Mouse (Mus musculus): ENCODE results near the gene Best1. TPM values are rescaled to one million over a fixed set of nuclear protein-coding genes. Genes with fewer than 3 reads are reported as not detected.

The Best1 gene
- polyA plus RNA-seq, 1 experiment, result 1.2 TPM

GRCm38 (mm10) chr19:10022414-10023303 is 21.2 kb upstream of the Best1 start:
- DNase-seq (ENCODE audit: low read depth), result peak; percentile 63
- TF ChIP-seq CTCF (IDR thresholded peaks at IDR 0.05; ENCODE audit: borderline replicate concordance, extremely low read depth, insufficient read depth, insufficient read length) (peak; percentile 50; the same call in 1 of the 2 replicates), POLR2A (IDR thresholded peaks at IDR 0.05; ENCODE audit: borderline replicate concordance, extremely low read depth, insufficient read depth, insufficient read length, poor library complexity, severe bottlenecking) (no peak)

- no peak for DNase-seq (ENCODE audit: low read depth)
Observed at GRCm38 (mm10) chr19:10021981-10022380, 20.5 kb upstream of the Best1 start.

DNA sequence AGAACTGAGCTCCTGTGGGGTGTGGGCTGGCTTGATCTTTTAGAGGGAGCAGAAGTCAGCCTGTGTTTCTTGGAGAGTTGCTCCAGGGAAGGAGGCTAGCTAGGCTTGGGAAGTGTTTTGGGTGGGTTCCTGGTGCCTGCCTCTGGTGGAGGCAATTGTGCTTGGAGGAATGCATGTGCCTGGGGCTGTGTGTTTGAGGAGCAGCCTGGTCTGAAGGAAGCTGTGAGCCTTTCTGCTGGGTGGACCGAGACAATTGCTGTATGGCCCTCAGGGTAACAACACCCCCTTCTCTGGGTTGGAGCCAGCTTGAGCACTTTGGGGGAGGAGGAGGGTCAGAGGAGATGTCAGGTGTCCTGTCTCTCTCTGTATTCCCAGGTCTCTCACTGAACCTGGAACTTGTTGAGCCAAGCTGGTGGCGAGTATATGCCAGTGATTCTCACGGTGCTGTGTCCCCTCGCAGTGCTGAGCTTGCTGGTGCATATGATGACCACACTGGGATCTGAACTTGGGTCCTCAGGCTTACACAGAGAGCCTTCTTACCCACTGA is 17.9 kb upstream of the Best1 start:
- no peak for TF ChIP-seq POLR2A (IDR thresholded peaks at IDR 0.05; ENCODE audit: borderline replicate concordance, extremely low read depth, insufficient read depth, insufficient read length, poor library complexity, severe bottlenecking)
- no peak for TF ChIP-seq CTCF (IDR thresholded peaks at IDR 0.05; ENCODE audit: borderline replicate concordance, extremely low read depth, insufficient read depth, insufficient read length)
- DNase-seq (ENCODE audit: low read depth), result no peak

More at GRCm38 (mm10) chr19:10021981-10022380, 20.5 kb upstream of the Best1 start:
- TF ChIP-seq POLR2A (IDR thresholded peaks at IDR 0.05; ENCODE audit: borderline replicate concordance, extremely low read depth, insufficient read depth, insufficient read length, poor library complexity, severe bottlenecking), result no peak
- TF ChIP-seq CTCF (IDR thresholded peaks at IDR 0.05; ENCODE audit: borderline replicate concordance, extremely low read depth, insufficient read depth, insufficient read length), result no peak

- TF ChIP-seq CTCF (IDR thresholded peaks at IDR 0.05; ENCODE audit: borderline replicate concordance, extremely low read depth, insufficient read depth, insufficient read length) (no peak), POLR2A (IDR thresholded peaks at IDR 0.05; ENCODE audit: borderline replicate concordance, extremely low read depth, insufficient read depth, insufficient read length, poor library complexity, severe bottlenecking) (no peak)
Observed at GRCm38 (mm10) chr19:10018527-10018818, 17.0 kb upstream of the Best1 start.

GRCm38 (mm10) chr19:10017637-10018526 is 16.4 kb upstream of the Best1 start:
- DNase-seq (ENCODE audit: low read depth), result peak; percentile 93
- TF ChIP-seq CTCF (IDR thresholded peaks at IDR 0.05; ENCODE audit: borderline replicate concordance, extremely low read depth, insufficient read depth, insufficient read length) (no peak), POLR2A (IDR thresholded peaks at IDR 0.05; ENCODE audit: borderline replicate concordance, extremely low read depth, insufficient read depth, insufficient read length, poor library complexity, severe bottlenecking) (peak; percentile 36)

More at GRCm38 (mm10) chr19:10018527-10018818, 17.0 kb upstream of the Best1 start:
- DNase-seq (ENCODE audit: low read depth), result no peak

DNA sequence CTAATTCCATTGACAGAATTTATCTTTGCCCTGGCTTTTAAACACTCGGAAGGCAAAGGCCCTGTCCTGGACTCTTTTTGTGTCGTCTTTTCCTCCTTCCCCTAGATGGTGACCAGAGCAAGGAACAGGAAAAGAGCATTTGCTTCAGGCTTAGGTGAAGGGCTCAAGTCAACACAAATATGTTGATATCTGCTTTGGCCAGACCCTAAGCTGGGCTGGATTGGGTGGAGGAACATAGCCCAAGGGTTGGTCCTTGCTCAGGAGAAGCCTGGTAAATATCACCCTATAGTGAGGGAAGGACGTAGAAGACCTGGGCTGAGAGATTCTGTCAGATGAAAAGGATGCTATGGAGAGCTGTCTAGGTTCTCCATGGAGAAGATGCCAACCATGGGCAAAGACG is 14.7 kb upstream of the Best1 start:
- DNase-seq (ENCODE audit: low read depth), result no peak

GRCm38 (mm10) chr19:10015442-10015841 is 14.0 kb upstream of the Best1 start:
- no peak for DNase-seq (ENCODE audit: low read depth)
- no peak for TF ChIP-seq POLR2A (IDR thresholded peaks at IDR 0.05; ENCODE audit: borderline replicate concordance, extremely low read depth, insufficient read depth, insufficient read length, poor library complexity, severe bottlenecking)
- TF ChIP-seq CTCF (IDR thresholded peaks at IDR 0.05; ENCODE audit: borderline replicate concordance, extremely low read depth, insufficient read depth, insufficient read length), result no peak

More for the DNA sequence above, 14.7 kb upstream of the Best1 start:
- no peak for TF ChIP-seq CTCF (IDR thresholded peaks at IDR 0.05; ENCODE audit: borderline replicate concordance, extremely low read depth, insufficient read depth, insufficient read length)
- no peak for TF ChIP-seq POLR2A (IDR thresholded peaks at IDR 0.05; ENCODE audit: borderline replicate concordance, extremely low read depth, insufficient read depth, insufficient read length, poor library complexity, severe bottlenecking)

GRCm38 (mm10) chr19:10014824-10015223 is 13.4 kb upstream of the Best1 start:
- TF ChIP-seq POLR2A (IDR thresholded peaks at IDR 0.05; ENCODE audit: borderline replicate concordance, extremely low read depth, insufficient read depth, insufficient read length, poor library complexity, severe bottlenecking) (no peak), CTCF (IDR thresholded peaks at IDR 0.05; ENCODE audit: borderline replicate concordance, extremely low read depth, insufficient read depth, insufficient read length) (no peak)
- DNase-seq (ENCODE audit: low read depth), result no peak

GRCm38 (mm10) chr19:10013913-10014312 is 12.5 kb upstream of the Best1 start:
- TF ChIP-seq CTCF (IDR thresholded peaks at IDR 0.05; ENCODE audit: borderline replicate concordance, extremely low read depth, insufficient read depth, insufficient read length), result no peak
- no peak for TF ChIP-seq POLR2A (IDR thresholded peaks at IDR 0.05; ENCODE audit: borderline replicate concordance, extremely low read depth, insufficient read depth, insufficient read length, poor library complexity, severe bottlenecking)

GRCm38 (mm10) chr19:10013348-10013747 is 11.9 kb upstream of the Best1 start:
- no peak for DNase-seq (ENCODE audit: low read depth)
- TF ChIP-seq POLR2A (IDR thresholded peaks at IDR 0.05; ENCODE audit: borderline replicate concordance, extremely low read depth, insufficient read depth, insufficient read length, poor library complexity, severe bottlenecking) (no peak), CTCF (IDR thresholded peaks at IDR 0.05; ENCODE audit: borderline replicate concordance, extremely low read depth, insufficient read depth, insufficient read length) (no peak)

More at GRCm38 (mm10) chr19:10013913-10014312, 12.5 kb upstream of the Best1 start:
- DNase-seq (ENCODE audit: low read depth), result no peak

DNA sequence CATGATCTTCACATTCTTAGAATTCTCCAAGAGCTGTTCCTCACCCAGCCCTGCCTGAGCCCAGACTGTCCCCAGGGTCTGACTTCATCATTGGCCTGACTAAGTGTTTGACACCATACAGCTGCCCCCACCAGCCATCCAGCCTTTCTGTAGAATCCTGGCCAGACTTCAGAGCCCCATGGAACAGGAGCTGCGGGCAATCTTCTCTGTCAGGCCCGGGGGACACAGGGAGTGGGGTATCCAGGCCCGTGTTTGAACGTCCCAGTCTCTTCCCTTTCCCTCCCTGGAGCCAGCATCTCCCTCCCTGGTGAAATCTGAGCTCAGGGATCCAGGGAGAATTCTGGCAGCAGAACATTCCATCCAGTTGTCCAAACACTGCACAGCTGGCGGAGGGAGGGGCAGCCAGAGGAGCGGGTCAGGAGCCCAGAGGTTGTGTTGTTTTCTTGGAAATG is 11.4 kb upstream of the Best1 start:
- TF ChIP-seq POLR2A (IDR thresholded peaks at IDR 0.05; ENCODE audit: borderline replicate concordance, extremely low read depth, insufficient read depth, insufficient read length, poor library complexity, severe bottlenecking) (no peak), CTCF (IDR thresholded peaks at IDR 0.05; ENCODE audit: borderline replicate concordance, extremely low read depth, insufficient read depth, insufficient read length) (no peak)

More for the DNA sequence above, 11.4 kb upstream of the Best1 start:
- DNase-seq (ENCODE audit: low read depth), result no peak
